Mouse (Mus musculus): Measurements from ENCODE around the gene Tm9sf4.
A peak's percentile ranks its signal among the peaks of the same experiment; 100 is the strongest.

Tm9sf4 gene

DNA sequence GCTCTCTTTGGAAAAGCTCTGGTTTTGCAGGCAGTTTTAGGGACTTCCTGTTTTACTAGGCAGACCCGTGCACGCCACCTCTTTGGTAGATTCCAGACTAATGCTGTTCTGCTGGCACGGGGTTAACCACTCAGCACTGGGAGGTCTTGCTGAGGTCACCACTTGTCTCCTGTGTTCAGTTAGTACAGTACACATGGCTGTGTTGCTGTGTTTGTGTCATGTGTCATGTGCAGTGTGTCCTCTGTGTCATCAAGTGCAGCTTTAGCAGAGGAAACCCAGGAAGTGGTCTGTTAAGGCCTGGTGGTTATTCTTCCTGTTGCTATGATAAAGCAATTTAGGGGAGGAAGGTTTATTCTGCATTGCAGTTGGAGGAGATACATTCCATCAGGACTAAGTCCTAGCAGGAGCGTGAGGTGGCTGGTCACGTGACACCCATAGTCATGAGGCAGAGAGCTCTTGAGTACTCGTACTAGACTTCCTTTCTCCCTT is 53.7 kb downstream of the Tm9sf4 start:
- DNase-seq (ENCODE audit: low spot score): no peak

DNA sequence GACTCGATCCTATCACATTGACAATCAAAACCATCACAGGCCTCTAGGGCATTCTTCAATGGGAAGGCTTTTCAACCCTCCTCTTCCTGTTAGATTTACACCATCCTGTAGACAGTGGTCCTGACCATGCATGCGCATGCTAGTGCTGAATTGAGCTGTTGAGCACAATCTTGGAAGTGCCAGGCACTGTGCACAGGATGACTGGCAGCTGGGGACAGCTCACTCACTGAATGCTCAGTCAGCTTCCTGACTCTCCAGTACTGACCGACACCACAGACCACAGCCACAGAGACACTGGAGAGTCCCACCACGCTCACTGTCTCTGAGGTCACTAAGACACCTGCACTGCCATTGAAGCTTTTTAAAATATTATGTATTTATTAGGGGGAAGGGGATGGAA is 54.3 kb downstream of the Tm9sf4 start:
- no peak for DNase-seq (ENCODE audit: low spot score)

DNA sequence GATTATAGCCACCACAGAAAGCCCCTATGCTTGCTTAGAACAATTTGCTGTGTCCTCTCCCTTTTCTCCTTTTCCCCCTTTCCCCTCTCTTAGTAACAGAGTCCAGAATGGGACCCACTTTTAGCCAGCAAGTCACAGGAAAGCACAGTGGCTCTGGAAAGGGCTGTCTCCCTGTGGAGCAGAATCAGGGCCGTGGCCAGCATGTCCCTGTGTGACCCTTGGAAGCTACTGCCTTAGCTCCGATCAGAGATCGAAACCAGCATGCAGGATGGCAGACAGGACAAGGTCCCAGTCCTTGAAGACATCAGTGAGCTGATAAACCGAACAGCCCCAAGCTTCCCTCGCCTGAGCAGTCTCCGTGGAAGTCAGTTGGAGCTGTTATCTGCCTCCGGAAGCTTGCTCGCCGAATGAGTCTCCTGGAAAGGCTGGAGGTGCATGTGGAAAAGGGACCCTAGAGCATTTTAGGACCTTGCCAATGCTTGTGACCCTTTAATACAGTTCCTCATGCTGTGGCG is 56.8 kb downstream of the Tm9sf4 start:
- DNase-seq (ENCODE audit: low spot score): no peak

DNA sequence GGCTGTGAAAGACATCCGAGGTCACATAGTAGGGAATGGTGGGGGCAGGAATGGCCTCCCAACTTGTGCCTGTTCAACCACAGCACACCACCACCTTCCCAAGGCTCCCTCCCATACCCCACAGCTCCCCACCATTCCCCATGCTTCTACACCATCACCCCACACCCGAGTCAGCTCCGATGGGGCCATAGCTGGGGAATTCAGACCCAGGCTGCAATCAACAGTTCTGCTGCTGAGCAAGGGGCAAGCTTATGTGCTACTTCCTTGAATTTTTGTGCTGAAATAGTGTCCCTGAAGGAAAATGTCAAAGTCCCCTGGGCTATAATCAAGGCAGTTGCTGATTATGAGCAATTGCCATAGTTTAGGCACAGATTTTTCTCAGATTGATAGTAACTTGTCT is 57.4 kb downstream of the Tm9sf4 start:
- no peak for DNase-seq (ENCODE audit: low spot score)

- DNase-seq (ENCODE audit: low spot score): no peak
Measured at GRCm38 (mm10) chr2:153221620-153222019, 60.5 kb downstream of the Tm9sf4 start.

GRCm38 (mm10) chr2:153222130-153222529 is 61.0 kb downstream of the Tm9sf4 start:
- DNase-seq (ENCODE audit: low spot score): no peak

DNA sequence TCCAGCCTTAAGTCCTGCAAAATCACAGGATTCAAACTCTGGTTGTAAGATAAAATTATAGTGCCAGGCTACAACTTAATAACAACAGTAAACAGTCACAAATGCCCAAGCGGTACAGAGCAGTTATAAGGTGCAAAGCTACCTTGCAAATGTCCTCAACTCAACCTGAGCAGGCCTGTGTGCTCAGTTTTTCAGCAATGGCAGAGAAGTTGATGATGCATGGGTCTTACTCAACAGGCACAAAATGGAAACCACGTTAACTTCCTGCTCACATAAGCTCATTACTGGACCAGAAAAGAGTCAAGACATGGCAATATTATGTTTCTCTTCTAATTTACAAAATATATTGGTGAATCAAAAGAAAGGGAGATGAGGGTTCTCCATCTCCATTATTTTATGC is 61.5 kb downstream of the Tm9sf4 start:
- DNase-seq (ENCODE audit: low spot score): no peak

DNA sequence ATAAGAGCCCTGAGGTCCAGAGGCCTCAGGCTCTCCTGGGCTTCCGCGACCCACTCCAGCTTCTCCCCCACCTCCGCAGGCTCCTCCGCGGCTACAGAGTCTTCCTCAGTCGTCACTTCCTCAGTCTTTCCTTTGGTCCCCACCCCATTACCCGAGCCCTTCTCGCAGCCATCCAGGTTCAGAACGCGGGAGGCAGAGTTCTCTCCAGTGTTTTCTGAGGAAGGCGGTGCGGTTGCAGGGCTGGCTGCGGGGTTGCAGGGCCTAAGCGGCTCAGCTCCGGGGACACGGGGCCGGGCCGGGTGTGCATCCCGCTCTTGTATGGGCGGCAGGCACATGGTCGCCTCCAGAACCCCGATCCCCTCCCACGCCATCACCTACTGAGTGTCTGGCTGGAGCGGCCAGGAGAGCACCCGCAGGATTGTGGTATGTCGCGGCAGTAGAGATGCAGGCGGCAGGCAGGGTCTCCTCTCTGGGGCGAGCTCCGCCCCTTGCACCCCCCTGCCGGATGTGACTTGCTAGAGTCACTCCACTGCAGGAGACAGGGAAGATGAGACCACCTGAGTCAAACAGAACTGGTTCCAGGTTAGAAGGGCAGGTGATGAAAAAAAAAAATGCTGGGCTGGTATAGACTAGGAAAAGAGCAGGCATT is 64.0 kb downstream of the Tm9sf4 start, which contains the start of gene Tspyl3:
Tspyl3 (minus strand) TSS at position 496 of the 649 bp plus-strand sequence.
- no peak for DNase-seq (ENCODE audit: low spot score)

GRCm38 (mm10) chr2:153225595-153225953 is 64.5 kb downstream of the Tm9sf4 start:
- no peak for DNase-seq (ENCODE audit: low spot score)

GRCm38 (mm10) chr2:153227959-153228358 is 66.9 kb downstream of the Tm9sf4 start:
- no peak for DNase-seq (ENCODE audit: low spot score)

DNA sequence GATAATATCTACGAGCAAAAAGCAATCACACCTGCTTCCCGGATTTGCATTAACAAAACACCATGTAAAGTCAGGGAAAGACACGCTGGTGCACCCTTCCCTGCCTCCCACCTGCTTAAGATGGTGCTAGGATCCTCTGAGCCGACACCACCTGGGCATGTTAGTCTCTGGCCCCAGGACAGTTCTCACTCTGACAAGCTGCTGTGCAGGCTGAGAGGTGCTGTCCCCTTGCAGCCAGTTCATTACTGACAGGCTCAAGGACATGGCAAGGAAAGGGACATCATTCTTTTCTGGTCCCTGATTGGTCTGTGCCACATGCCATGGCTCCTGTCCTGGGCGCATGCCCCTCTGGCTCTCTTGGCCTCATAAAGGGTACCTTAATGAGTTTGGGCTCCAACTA is 67.4 kb downstream of the Tm9sf4 start:
- no peak for DNase-seq (ENCODE audit: low spot score)

DNA sequence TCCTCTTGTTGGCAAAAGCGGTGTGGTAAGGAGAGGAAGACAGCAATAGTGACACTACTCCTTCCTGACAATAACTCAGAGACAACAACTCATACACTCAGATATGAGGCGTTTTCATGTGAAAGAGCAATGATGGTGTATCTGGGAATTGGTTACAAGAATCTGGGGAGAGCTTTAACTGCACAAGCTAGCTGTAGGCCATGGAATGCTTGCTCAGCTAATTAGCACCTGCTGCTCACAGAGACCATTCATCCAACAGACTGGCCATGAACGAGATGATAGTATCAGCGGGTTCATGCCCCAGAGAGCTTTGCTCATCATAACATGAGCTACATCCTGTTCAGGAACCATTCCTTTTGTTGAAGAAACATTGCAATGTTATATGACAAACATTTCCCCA is 76.1 kb downstream of the Tm9sf4 start:
- no peak for DNase-seq (ENCODE audit: low spot score)

DNA sequence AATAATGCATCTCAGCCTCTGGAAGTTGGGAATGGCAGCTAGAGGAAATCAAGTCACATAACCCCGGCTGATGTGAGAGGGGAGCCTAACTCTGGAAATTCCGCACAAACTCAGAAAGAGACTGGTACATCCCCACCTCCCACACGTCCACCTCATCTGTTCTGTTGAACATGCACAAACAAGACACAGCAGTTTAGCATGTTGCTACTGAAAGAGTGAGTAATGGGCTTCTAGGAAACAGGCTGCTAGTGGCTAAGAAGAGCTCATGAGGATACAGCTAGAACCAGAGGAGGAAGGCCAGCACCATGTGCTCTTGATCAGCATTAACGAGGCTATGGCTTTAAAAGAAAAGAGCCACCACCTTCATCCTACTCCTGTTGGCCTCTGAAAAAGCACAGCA is 76.8 kb downstream of the Tm9sf4 start:
- no peak for DNase-seq (ENCODE audit: low spot score)

DNA sequence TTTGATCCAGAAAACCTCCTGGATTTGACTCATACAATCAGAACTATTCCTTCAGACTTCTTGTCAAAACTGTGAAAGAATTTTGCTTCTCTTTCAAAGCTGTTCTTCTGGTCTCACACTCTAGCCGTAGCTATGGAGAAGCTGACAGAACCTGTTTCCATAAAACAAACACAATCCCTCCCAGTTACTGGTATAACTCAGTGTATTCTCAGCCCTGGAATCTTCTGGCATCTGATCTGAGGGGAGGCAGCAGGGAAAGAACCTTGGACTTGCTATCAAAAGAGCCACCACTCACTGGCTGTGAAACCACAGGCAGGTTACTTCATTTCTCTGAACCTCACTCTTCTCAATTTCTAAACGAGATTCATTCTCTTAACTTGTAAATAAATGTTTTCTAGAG is 77.3 kb downstream of the Tm9sf4 start:
- no peak for DNase-seq (ENCODE audit: low spot score)

DNA sequence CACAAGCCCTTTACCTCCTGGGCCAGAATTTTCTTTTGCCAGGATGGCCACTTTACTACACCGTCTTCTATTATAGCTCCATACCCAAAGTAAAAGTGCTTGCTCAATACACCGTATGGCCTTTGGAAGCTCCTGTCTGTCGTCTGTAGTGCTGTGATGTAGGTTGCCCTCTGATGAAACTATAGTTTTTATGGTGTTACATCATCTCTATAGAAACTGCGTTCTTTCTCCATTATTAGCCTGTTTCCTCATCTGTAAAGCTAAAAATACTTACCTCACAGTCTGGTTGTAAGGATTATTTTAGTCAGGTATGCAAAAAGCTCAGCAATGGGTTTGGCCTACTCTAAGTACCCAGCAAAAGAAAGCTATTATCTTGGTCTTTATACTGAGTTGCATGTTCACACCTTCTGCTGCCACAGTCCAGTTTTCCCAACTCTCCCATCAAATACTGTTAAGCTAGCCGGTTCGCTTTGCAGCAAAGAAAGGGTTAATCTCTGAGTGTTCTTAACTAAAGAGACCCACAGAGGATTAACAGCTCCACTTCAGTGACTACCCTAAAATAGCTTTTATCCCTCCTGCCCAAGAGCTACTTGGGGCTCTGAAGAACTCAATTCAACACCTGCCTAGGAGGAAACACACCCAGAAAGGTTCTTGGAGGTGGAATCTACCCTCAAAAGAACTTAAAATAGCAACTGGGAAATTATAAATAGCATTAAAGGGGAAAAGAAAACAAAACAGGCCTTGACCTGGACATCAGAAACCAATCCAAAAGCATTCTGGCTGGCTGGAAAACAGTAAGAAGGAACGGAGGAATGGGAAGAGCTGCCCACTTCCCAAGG is 78.1 kb downstream of the Tm9sf4 start:
- no peak for DNase-seq (ENCODE audit: low spot score)

DNA sequence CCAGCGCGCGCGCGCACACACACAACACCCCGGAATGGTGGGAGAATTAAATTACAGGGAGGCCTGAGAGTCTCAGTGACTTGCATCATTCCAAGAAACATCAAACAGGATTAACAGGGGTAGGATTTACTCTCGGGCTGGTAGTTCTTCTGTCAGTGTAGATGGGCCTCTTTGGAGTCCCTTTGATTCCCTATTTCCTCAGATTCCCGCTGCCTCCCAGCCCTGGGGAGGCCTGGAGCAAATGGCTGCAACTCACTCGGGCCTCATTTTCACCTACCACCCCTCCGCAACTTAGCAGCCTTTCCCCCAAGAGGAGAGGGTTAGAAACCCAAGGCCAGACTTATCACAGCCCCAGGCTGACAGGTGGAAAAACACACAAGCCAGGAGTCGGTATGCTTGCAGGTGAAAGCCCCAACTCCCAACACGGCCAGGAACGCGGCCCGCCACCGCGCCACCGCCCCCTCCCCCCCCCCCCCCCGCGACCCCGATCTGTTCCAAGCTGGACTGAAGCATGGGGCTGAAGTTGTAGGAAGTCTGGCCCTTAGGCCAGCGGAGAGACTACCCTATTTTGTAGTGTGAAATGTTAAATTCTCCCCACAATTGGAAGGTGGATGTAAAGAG is 78.9 kb downstream of the Tm9sf4 start:
- DNase-seq (ENCODE audit: low spot score): no peak

GRCm38 (mm10) chr2:153240701-153241235 is 79.7 kb downstream of the Tm9sf4 start:
- DNase-seq (ENCODE audit: low spot score): peak; percentile 70

- DNase-seq (ENCODE audit: low spot score): peak; percentile 89
Measured at GRCm38 (mm10) chr2:153241250-153242014, 80.3 kb downstream of the Tm9sf4 start, which contains the start of the genes Plagl2 and Pofut1. Gene Plagl2, minus strand, starts transcription at chr2:153241426. Gene Pofut1, plus strand, starts transcription at chr2:153241533.

- DNase-seq (ENCODE audit: low spot score): no peak
Measured at GRCm38 (mm10) chr2:153242156-153242555, 81.1 kb downstream of the Tm9sf4 start.

GRCm38 (mm10) chr2:153249751-153250150 is 88.6 kb downstream of the Tm9sf4 start:
- DNase-seq (ENCODE audit: low spot score): no peak

DNA sequence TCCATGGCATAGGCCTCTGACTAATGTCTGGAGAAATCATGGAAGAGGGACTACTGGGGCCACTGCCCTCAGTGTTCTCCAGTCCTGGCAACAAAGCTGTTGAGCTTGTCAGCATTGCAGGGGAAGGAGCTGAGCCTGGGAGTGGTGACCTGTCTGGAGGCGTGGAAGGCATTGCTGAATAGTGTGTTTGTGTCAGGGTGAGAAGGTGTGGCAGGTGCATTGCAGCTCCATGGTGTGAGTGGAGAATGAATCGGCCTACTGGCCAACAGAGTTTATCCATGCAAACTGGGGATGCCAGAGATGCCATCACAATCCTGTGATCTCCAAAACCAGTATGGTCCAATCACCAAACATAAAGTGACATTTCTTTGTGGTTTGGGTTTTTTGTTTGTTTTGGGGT is 95.5 kb downstream of the Tm9sf4 start:
- DNase-seq (ENCODE audit: low spot score): no peak
